Mouse (Mus musculus) MEL (cell line): ENCODE measurements around the gene Gorasp2. TPM values are rescaled to one million over a fixed set of nuclear protein-coding genes. Genes with fewer than 3 reads are reported as not detected.

Source experiments
- DNase-seq: peaks from one replicate; pipeline ENCODE4 v3.0.0; 2011; ENCODE audit warnings: low read depth, low spot score
- H3K27ac ChIP-seq: 2 replicates; pipeline ENCODE4 v1.5.1; 2012; ENCODE audit warnings: low read depth, mild to moderate bottlenecking, control low read depth, low read length, moderate library complexity; ENCODE audit not compliant: control insufficient read depth
- H3K27me3 ChIP-seq, 2 experiments: fragments of 150-350 bp in 1 of 2; sonication (generic) in 1 of 2; 2 replicates each; pipeline ENCODE4 v1.6.1; 2012; ENCODE audit warnings: low read length in 2 of 2, mild to moderate bottlenecking in 2 of 2, improper control_type of control experiment in 1 of 2, moderate library complexity in 1 of 2; ENCODE audit not compliant: insufficient read depth in 2 of 2, control insufficient read depth in 1 of 2
- H3K36me3 ChIP-seq, 2 experiments: 2 replicates each; pipeline ENCODE4 v1.6.1; 2012 to 2014; ENCODE audit warnings: low read length in 2 of 2, improper control_type of control experiment in 1 of 2, inconsistent platforms in 1 of 2, mild to moderate bottlenecking in 1 of 2; ENCODE audit not compliant: insufficient read depth in 2 of 2, control insufficient read depth in 1 of 2
- H3K4me1 ChIP-seq, 2 experiments: fragments of 150-350 bp in 1 of 2; sonication (generic) in 1 of 2; 2 replicates each; pipeline ENCODE4 v1.6.1; 2012; ENCODE audit warnings: low read length in 2 of 2, improper control_type of control experiment in 1 of 2, mild to moderate bottlenecking in 1 of 2; ENCODE audit not compliant: insufficient read depth in 2 of 2, control insufficient read depth in 1 of 2
- H3K4me3 ChIP-seq, 2 experiments: fragments of 150-350 bp in 1 of 2; sonication (generic) in 1 of 2; 2 replicates each; pipeline ENCODE4 v1.5.1; 2012; ENCODE audit warnings: low read depth in 2 of 2, low read length in 2 of 2, mild to moderate bottlenecking in 2 of 2, moderate library complexity in 2 of 2, control low read depth in 1 of 2, improper control_type of control experiment in 1 of 2; ENCODE audit not compliant: control insufficient read depth in 1 of 2, insufficient read depth in 1 of 2
- H3K79me2 ChIP-seq: 2 replicates; pipeline ENCODE4 v1.6.1; 2012; ENCODE audit warnings: mild to moderate bottlenecking, low read length, moderate library complexity; ENCODE audit not compliant: control insufficient read depth, poor library complexity, insufficient read depth
- H3K9ac ChIP-seq: 2 replicates; pipeline ENCODE4 v1.6.1; 2012; ENCODE audit warnings: low read depth, mild to moderate bottlenecking, control low read depth, low read length, moderate library complexity; ENCODE audit not compliant: control insufficient read depth, poor library complexity, severe bottlenecking
- H3K9me3 ChIP-seq: fragments of 150-350 bp; sonication (generic); replicated peaks from 2 replicates; pipeline ENCODE4 v1.6.1; 2012; ENCODE audit warnings: mild to moderate bottlenecking, low read length, improper control_type of control experiment, moderate library complexity; ENCODE audit not compliant: insufficient read depth
- BHLHE40 ChIP-seq: IDR thresholded peaks from 2 replicates; pipeline ENCODE4 v1.6.1; 2012; ENCODE audit warnings: low read depth, mild to moderate bottlenecking, inconsistent platforms, low read length, improper control_type of control experiment, borderline replicate concordance
- E2F4 ChIP-seq: IDR thresholded peaks from 2 replicates; pipeline ENCODE4 v1.6.1; 2011; ENCODE audit warnings: low read depth, low read length, improper control_type of control experiment, borderline replicate concordance
- ELF1 ChIP-seq: IDR thresholded peaks from 2 replicates; pipeline ENCODE4 v1.6.1; 2014; ENCODE audit warnings: low read depth, mild to moderate bottlenecking, inconsistent platforms, low read length, improper control_type of control experiment, moderate library complexity
- EP300 ChIP-seq, 2 experiments: IDR thresholded peaks; 2 replicates each; pipeline ENCODE4 v1.6.1; 2011; ENCODE audit warnings: improper control_type of control experiment in 2 of 2, low read length in 2 of 2, low read depth in 1 of 2, mild to moderate bottlenecking in 1 of 2
- ETS1 ChIP-seq: IDR thresholded peaks from 2 replicates; pipeline ENCODE4 v1.6.1; 2012; ENCODE audit warnings: low read depth, mild to moderate bottlenecking, inconsistent platforms, low read length, improper control_type of control experiment, moderate library complexity
- GATA1 ChIP-seq: IDR thresholded peaks from 2 replicates; pipeline ENCODE4 v1.6.1; 2011; ENCODE audit warnings: low read depth, low read length, improper control_type of control experiment
- MAFK ChIP-seq: IDR thresholded peaks from 2 replicates; pipeline ENCODE4 v1.6.1; 2011; ENCODE audit warnings: low read depth, mild to moderate bottlenecking, low read length, improper control_type of control experiment, borderline replicate concordance
- MAX ChIP-seq: IDR thresholded peaks from 2 replicates; pipeline ENCODE4 v1.6.1; 2011; ENCODE audit warnings: low read length, improper control_type of control experiment
- MXI1 ChIP-seq: IDR thresholded peaks from 2 replicates; pipeline ENCODE4 v1.6.1; 2011; ENCODE audit warnings: mild to moderate bottlenecking, low read depth, low read length, improper control_type of control experiment
- MYC ChIP-seq: IDR thresholded peaks from 2 replicates; pipeline ENCODE4 v1.6.1; 2011; ENCODE audit warnings: low read depth, mild to moderate bottlenecking, low read length, improper control_type of control experiment, moderate library complexity
- RCOR1 ChIP-seq: IDR thresholded peaks from 2 replicates; pipeline ENCODE4 v1.6.1; 2012; ENCODE audit warnings: low read depth, mild to moderate bottlenecking, inconsistent platforms, low read length, improper control_type of control experiment
- SIN3A ChIP-seq: IDR thresholded peaks from 2 replicates; pipeline ENCODE4 v1.6.1; 2012; ENCODE audit warnings: low read length, improper control_type of control experiment, inconsistent platforms
- SMC3 ChIP-seq: IDR thresholded peaks from 2 replicates; pipeline ENCODE4 v1.6.1; 2011; ENCODE audit warnings: low read depth, low read length, improper control_type of control experiment
- TBP ChIP-seq: IDR thresholded peaks from 2 replicates; pipeline ENCODE4 v1.8.0; 2011; ENCODE audit warnings: low read depth, low read length, improper control_type of control experiment
- TCF12 ChIP-seq: IDR thresholded peaks from 2 replicates; pipeline ENCODE4 v1.6.1; 2014; ENCODE audit warnings: low read depth, mild to moderate bottlenecking, inconsistent platforms, low read length, improper control_type of control experiment, moderate library complexity
- UBTF ChIP-seq: IDR thresholded peaks from 2 replicates; pipeline ENCODE4 v1.6.1; 2012; ENCODE audit warnings: low read depth, mild to moderate bottlenecking, inconsistent platforms, low read length, improper control_type of control experiment, moderate library complexity, borderline replicate concordance; ENCODE audit not compliant: insufficient read depth
- ZMIZ1 ChIP-seq: IDR thresholded peaks from 2 replicates; pipeline ENCODE4 v1.6.1; 2012; ENCODE audit warnings: low read depth, mild to moderate bottlenecking, inconsistent platforms, low read length, improper control_type of control experiment, moderate library complexity
- ZNF384 ChIP-seq: IDR thresholded peaks from 2 replicates; pipeline ENCODE4 v1.6.1; 2012; ENCODE audit warnings: low read depth, mild to moderate bottlenecking, inconsistent platforms, low read length, improper control_type of control experiment
- polyA plus RNA-seq, 2 experiments: library from polyadenylated mRNA; stranded (reverse) in 1 of 2; unstranded in 1 of 2; fragments of >175 nt in 1 of 2; fragments of >200 nt in 1 of 2; gene quantifications; 2 replicates each; pipeline versions ENCODE4 v1.2.1 to v1.2.4; 2012; ENCODE audit warnings: low replicate concordance in 2 of 2, low read depth in 1 of 2; ENCODE audit not compliant: insufficient read length in 2 of 2, insufficient read depth in 1 of 2, missing spikeins in 1 of 2
- total RNA-seq: library from RNA; depleted of rRNA; stranded (reverse); fragments of 300-350 nt; gene quantifications from 2 replicates; pipeline ENCODE4 v1.2.3, GENCODE M21; 2012

The Gorasp2 gene
- total and polyA plus RNA-seq, 3 experiments, result 81.8 to 132 (median 124) TPM

- no peak overlapping the region for H3K9ac ChIP-seq
- no peak for DNase-seq
- TF ChIP-seq MAFK (no peak), E2F4 (no peak), MXI1 (no peak)
- TF ChIP-seq, all 39 proteins: peak for 0
- Histone ChIP-seq H3K36me3 (peaks cover 0 to 7% of the 10 kb centered on the region in 2 experiments; a peak in 2 of 4 replicates), H3K27me3 (no peaks in the 10 kb centered on the region), H3K4me3 (no peak overlapping the region), H3K27ac (no peak overlapping the region), H3K79me2 (no peaks in the 10 kb centered on the region), H3K4me1 (peaks cover 0 to 10% of the 10 kb centered on the region in 2 experiments; a peak in 2 of 4 replicates), H3K9me3 (no peaks in the 10 kb centered on the region)
Observed at GRCm38 (mm10) chr2:70642971-70643565, 18.3 kb upstream of the Gorasp2 start.

- peaks cover 0 to 10% of the 10 kb centered on the region in 2 experiments; a peak in 2 of 4 replicates for H3K4me1 ChIP-seq
- H3K9me3 ChIP-seq, result no peaks in the 10 kb centered on the region
- no peak overlapping the region for H3K27ac ChIP-seq
- H3K4me3 ChIP-seq, result no peak overlapping the region
- H3K9ac ChIP-seq, result no peak overlapping the region
- H3K27me3 ChIP-seq, result peaks cover 0 to 2% of the 10 kb centered on the region in 2 experiments; a peak in 3 of 4 replicates
- TF ChIP-seq ZMIZ1 (no peak), EP300 (IDR thresholded peaks at IDR 0.05; ENCODE audit: low read depth in 1 of 2, low read length in 2 of 2) (peak; percentile 75 to 88), TBP (peak; percentile 70), SMC3 (0 out of 2 replicates have a peak, but pooled peaks have one; percentile 4), BHLHE40 (no peak), GATA1 (peak; percentile 87), TCF12 (peak; percentile 47; the same call in 1 of the 2 replicates), SIN3A (peak; percentile 35; the same call in 1 of the 2 replicates), ETS1 (0 out of 2 replicates have a peak, but pooled peaks have one; percentile 48), MXI1 (peak; percentile 45; the same call in 1 of the 2 replicates), ELF1 (peak; percentile 48; the same call in 1 of the 2 replicates), RCOR1 (peak; percentile 65; the same call in 1 of the 2 replicates), MAX (peak; percentile 35; the same call in 1 of the 2 replicates), UBTF (no peak), MYC (peak; percentile 84; the same call in 1 of the 2 replicates), ZNF384 (no peak)
- H3K36me3 ChIP-seq, result peaks cover 0 to 7% of the 10 kb centered on the region in 2 experiments; a peak in 2 of 4 replicates
- DNase-seq, result peak; percentile 74
- no peaks in the 10 kb centered on the region for H3K79me2 ChIP-seq
Observed at GRCm38 (mm10) chr2:70645266-70645780, 16.1 kb upstream of the Gorasp2 start.
